Mouse (Mus musculus) olfactory bulb, adult 2 months (tissue): ENCODE results near the gene Irgc1. TPM values are rescaled to one million over a fixed set of nuclear protein-coding genes. Genes with fewer than 3 reads are reported as not detected.

Experiments
- H3K27ac ChIP-seq: fragments of 200-500 bp; 2 replicates; pipeline ENCODE4 v1.5.1; 2012; ENCODE audit warnings: low read depth, low read length; ENCODE audit not compliant: insufficient read depth
- H3K4me1 ChIP-seq: fragments of 200-500 bp; 2 replicates; pipeline ENCODE4 v1.6.1; 2012; ENCODE audit warnings: low read length; ENCODE audit not compliant: control insufficient read depth, insufficient read depth
- H3K4me3 ChIP-seq: fragments of 200-500 bp; 2 replicates; pipeline ENCODE4 v1.5.1; 2012; ENCODE audit warnings: mild to moderate bottlenecking, low read depth, low read length, moderate library complexity; ENCODE audit not compliant: insufficient read depth
- CTCF ChIP-seq: fragments of 200-500 bp; IDR thresholded peaks from 2 replicates; pipeline ENCODE4 v1.5.1; 2012; ENCODE audit warnings: low read depth, mild to moderate bottlenecking, low read length, moderate library complexity; ENCODE audit not compliant: insufficient read depth
- POLR2A ChIP-seq: fragments of 200-500 bp; IDR thresholded peaks from 2 replicates; pipeline ENCODE4 v1.6.1; 2012; ENCODE audit warnings: mild to moderate bottlenecking, low read depth, low read length, moderate library complexity; ENCODE audit not compliant: insufficient read depth
- WGBS: fragments of 180-500 bp; shearing (Covaris S2); methylation state at CpG from one replicate; pipeline ENCODE4 v1.1.7; 2018; 5-methylcytosine and 5-hydroxymethylcytosine counted together
- polyA plus RNA-seq: library from polyadenylated mRNA; stranded (reverse); fragments of >200 nt; gene quantifications from 2 replicates; pipeline ENCODE4 v1.2.4, GENCODE M21; 2012; ENCODE audit warnings: low replicate concordance; ENCODE audit not compliant: missing spikeins, insufficient read depth, insufficient read length

Gene Irgc1
- polyA plus RNA-seq, 1 experiment, result not detected

GRCm38 (mm10) chr7:24446697-24447340, 5.3 kb downstream of the Irgc1 start:
- Histone ChIP-seq H3K4me1 (peaks cover 9% of the 10 kb centered on the region), H3K4me3 (no peak overlapping the region), H3K27ac (no peak overlapping the region)
- WGBS, result 58% methylated on average over 7 of the region's 7 CpGs
- no peak for TF ChIP-seq CTCF
- no peak for TF ChIP-seq POLR2A

GRCm38 (mm10) chr7:24445266-24445926, 6.7 kb downstream of the Irgc1 start:
- Histone ChIP-seq H3K4me1 (peaks cover 8% of the 10 kb centered on the region), H3K27ac (no peak overlapping the region), H3K4me3 (no peak overlapping the region)
- TF ChIP-seq CTCF (no peak), POLR2A (no peak)
- 90% methylated on average over 9 of the region's 9 CpGs for WGBS

GRCm38 (mm10) chr7:24442313-24442712, 9.8 kb downstream of the Irgc1 start:
- 69% methylated on average over 8 of the region's 8 CpGs for WGBS
- peaks cover 11% of the 10 kb centered on the region for H3K4me1 ChIP-seq
- H3K4me3 ChIP-seq, result no peak overlapping the region
- no peak overlapping the region for H3K27ac ChIP-seq
- TF ChIP-seq CTCF (no peak), POLR2A (no peak)

- no peak overlapping the region for H3K27ac ChIP-seq
- no peak overlapping the region for H3K4me3 ChIP-seq
- H3K4me1 ChIP-seq, result peaks cover 11% of the 10 kb centered on the region
- TF ChIP-seq CTCF (peak; percentile 62), POLR2A (no peak)
- WGBS, result 29% methylated on average over 1 of the region's 1 CpGs
Observed at GRCm38 (mm10) chr7:24441785-24442184, 10.3 kb downstream of the Irgc1 start.

GRCm38 (mm10) chr7:24439891-24440290, 12.2 kb downstream of the Irgc1 start:
- TF ChIP-seq POLR2A (no peak), CTCF (no peak)
- 78% methylated on average over 7 of the region's 7 CpGs for WGBS
- Histone ChIP-seq H3K4me3 (no peak overlapping the region), H3K27ac (no peak overlapping the region), H3K4me1 (peaks cover 11% of the 10 kb centered on the region)

- Histone ChIP-seq H3K4me1 (peaks cover 11% of the 10 kb centered on the region), H3K4me3 (no peak overlapping the region), H3K27ac (no peak overlapping the region)
- WGBS, result 71% methylated on average over 6 of the region's 6 CpGs
- no peak for TF ChIP-seq CTCF
- TF ChIP-seq POLR2A, result no peak
Observed at GRCm38 (mm10) chr7:24439191-24439590, 12.9 kb downstream of the Irgc1 start.

- TF ChIP-seq CTCF (no peak), POLR2A (no peak)
- Histone ChIP-seq H3K4me1 (peaks cover 11% of the 10 kb centered on the region), H3K4me3 (no peak overlapping the region), H3K27ac (no peak overlapping the region)
- whole genome bisulfite sequencing, result 43% methylated on average over 10 of the region's 10 CpGs
Observed at GRCm38 (mm10) chr7:24437981-24438380, 14.1 kb downstream of the Irgc1 start.

GRCm38 (mm10) chr7:24435305-24435704, 16.8 kb downstream of the Irgc1 start:
- 78% methylated on average over 5 of the region's 5 CpGs for WGBS
- Histone ChIP-seq H3K27ac (no peak overlapping the region), H3K4me3 (no peak overlapping the region), H3K4me1 (peaks cover 22% of the 10 kb centered on the region)
- TF ChIP-seq POLR2A (no peak), CTCF (no peak)

GRCm38 (mm10) chr7:24431713-24432112, 20.4 kb downstream of the Irgc1 start:
- WGBS, result 57% methylated on average over 11 of the region's 11 CpGs
- no peak overlapping the region for H3K4me3 ChIP-seq
- peaks cover 18% of the 10 kb centered on the region for H3K4me1 ChIP-seq
- TF ChIP-seq CTCF (no peak), POLR2A (no peak)
- H3K27ac ChIP-seq, result no peak overlapping the region
